15 mouse cellular contexts compared by ENCODE assay signal in the genomic region with DNA sequence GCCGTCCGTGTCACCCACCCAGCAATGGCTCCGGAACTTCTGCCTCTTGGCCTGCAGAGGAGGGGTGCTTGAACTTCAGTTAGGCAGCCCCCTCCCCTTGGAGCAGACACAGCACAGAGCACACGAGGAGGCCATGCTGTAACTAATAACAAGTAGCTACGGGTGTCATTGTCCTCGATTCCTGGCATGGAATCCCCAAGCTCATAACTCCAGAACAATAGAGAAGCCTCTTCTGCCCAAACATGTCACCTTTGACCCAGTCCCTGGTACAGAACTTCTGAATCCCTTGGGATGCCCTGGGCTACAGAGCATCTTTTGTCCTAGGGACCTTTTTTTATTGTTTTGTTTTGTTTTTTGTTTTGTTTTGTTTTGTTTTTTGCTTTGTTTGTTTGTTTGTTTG.
DNase-seq lines count a peak whose midpoint lies in the region; ATAC-seq and TF ChIP-seq lines count a peak whose summit lies in the region.
"Had no signal": no experiment of that assay in that cellular context is flagged by ENCODE, and none has a peak within 500 bp of the region (broad histone marks: within the 10 kb centered on the region; RNA-seq: fewer than 3 reads in every experiment).

No protein-coding gene starts in this region.

- no peak for ATAC-seq in heart, embryonic 12.5 days (ENCODE audit: insufficient number of reproducible peaks, low FRiP score)
- no peak for ATAC-seq in lung, postnatal 0 days
- no peak for ATAC-seq in heart, embryonic 13.5 days (ENCODE audit: extremely low read depth, insufficient number of reproducible peaks, low FRiP score, low TSS enrichment)
- no peak for ATAC-seq in liver, embryonic 12.5 days

- H3K9me3 ChIP-seq in heart, embryonic 12.5 days (replicated peaks) = no peaks in the 10 kb centered on the region
- H3K9me3 ChIP-seq in lung, postnatal 0 days (ENCODE audit: low read length) = no peaks in the 10 kb centered on the region
- no peaks in the 10 kb centered on the region for H3K9me3 ChIP-seq in heart, embryonic 13.5 days
- no peaks in the 10 kb centered on the region for H3K9me3 ChIP-seq in liver, embryonic 12.5 days (replicated peaks)

- no peak overlapping the region for H3K4me3 ChIP-seq in heart, embryonic 12.5 days
- H3K4me3 ChIP-seq in lung, postnatal 0 days (ENCODE audit: low read depth, low read length) = no peak overlapping the region
- H3K4me3 ChIP-seq in heart, embryonic 13.5 days = no peak overlapping the region
- H3K4me3 ChIP-seq in liver, embryonic 12.5 days = no peak overlapping the region

- peak overlapping the region; percentile 78 for H3K27ac ChIP-seq in heart, embryonic 12.5 days (ENCODE audit: poor library complexity, severe bottlenecking)
- H3K27ac ChIP-seq in lung, postnatal 0 days (ENCODE audit: low read length) = peak overlapping the region; percentile 89
- H3K27ac ChIP-seq in heart, embryonic 13.5 days (replicated peaks) = peak overlapping the region; percentile 90
- peak overlapping the region; percentile 71; the same call in 1 of the 2 replicates for H3K27ac ChIP-seq in liver, embryonic 12.5 days
- H3K27ac ChIP-seq: macrophage had no signal

- no peaks in the 10 kb centered on the region for H3K36me3 ChIP-seq in heart, embryonic 12.5 days
- H3K36me3 ChIP-seq in lung, postnatal 0 days (ENCODE audit: insufficient read depth, low read length) = no peaks in the 10 kb centered on the region
- H3K36me3 ChIP-seq in heart, embryonic 13.5 days = no peaks in the 10 kb centered on the region
- no peaks in the 10 kb centered on the region for H3K36me3 ChIP-seq in liver, embryonic 12.5 days

- WGBS in heart, embryonic 12.5 days = 72% methylated on average over 6 of the region's 6 CpGs
- WGBS in lung, postnatal 0 days = 72% methylated on average over 6 of the region's 6 CpGs
- WGBS in heart, embryonic 13.5 days = 73% methylated on average over 6 of the region's 6 CpGs
- WGBS in liver, embryonic 12.5 days (ENCODE audit: insufficient replicate concordance) = 49% methylated on average over 6 of the region's 6 CpGs

- no peak overlapping the region for H3K9ac ChIP-seq in heart, embryonic 12.5 days
- no peak overlapping the region for H3K9ac ChIP-seq in lung, postnatal 0 days (replicated peaks; ENCODE audit: low read depth)
- no peak overlapping the region for H3K9ac ChIP-seq in heart, embryonic 13.5 days
- H3K9ac ChIP-seq in liver, embryonic 12.5 days = no peak overlapping the region

- TF ChIP-seq EP300 in lung, postnatal 0 days (IDR thresholded peaks at IDR 0.05) = no peak

- H3K27me3 ChIP-seq in heart, embryonic 12.5 days (replicated peaks) = no peaks in the 10 kb centered on the region
- no peaks in the 10 kb centered on the region for H3K27me3 ChIP-seq in lung, postnatal 0 days (replicated peaks; ENCODE audit: insufficient read depth, low read length)
- no peaks in the 10 kb centered on the region for H3K27me3 ChIP-seq in heart, embryonic 13.5 days (replicated peaks)
- peaks cover 6% of the 10 kb centered on the region; the same call in 1 of the 2 replicates for H3K27me3 ChIP-seq in liver, embryonic 12.5 days (replicated peaks)

- TF ChIP-seq CTCF in lung, postnatal 0 days (IDR thresholded peaks at IDR 0.05) = no peak

- no peak for DNase-seq in heart, postnatal 25 days (ENCODE audit: low spot score)
- no peak for DNase-seq in lung, postnatal 0 days (ENCODE audit: low spot score)
- DNase-seq in lung, postnatal 25 days (ENCODE audit: low spot score) = no peak
- DNase-seq in embryo, embryonic 9.5 days (ENCODE audit: extremely low spot score) = no peak
- DNase-seq in ovary, postnatal 10 days (ENCODE audit: low spot score) = no peak
- DNase-seq: adrenal gland, postnatal 25 days; cerebellum, postnatal 10 days; kidney, adult 11 months; kidney, postnatal 14 days; layer of hippocampus, postnatal 36 days; thymus, postnatal 25 days had no signal

- H3K4me1 ChIP-seq in heart, embryonic 12.5 days (replicated peaks) = peaks cover 53% of the 10 kb centered on the region
- H3K4me1 ChIP-seq in lung, postnatal 0 days (ENCODE audit: insufficient read depth, low read depth, low read length) = peaks cover 35% of the 10 kb centered on the region
- peaks cover 62% of the 10 kb centered on the region for H3K4me1 ChIP-seq in heart, embryonic 13.5 days
- H3K4me1 ChIP-seq in liver, embryonic 12.5 days = peaks cover 64% of the 10 kb centered on the region

- H3K4me2 ChIP-seq in heart, embryonic 12.5 days = no peak overlapping the region
- H3K4me2 ChIP-seq in lung, postnatal 0 days (replicated peaks; ENCODE audit: low read depth, low read length) = no peak overlapping the region
- no peak overlapping the region for H3K4me2 ChIP-seq in heart, embryonic 13.5 days
- H3K4me2 ChIP-seq in liver, embryonic 12.5 days = no peak overlapping the region

- intact Hi-C loops in heart, postnatal 25 days (cut with DNase I) = no loop called here
